Mouse (Mus musculus): ENCODE measurements around the gene Cacna1s.

DNA sequence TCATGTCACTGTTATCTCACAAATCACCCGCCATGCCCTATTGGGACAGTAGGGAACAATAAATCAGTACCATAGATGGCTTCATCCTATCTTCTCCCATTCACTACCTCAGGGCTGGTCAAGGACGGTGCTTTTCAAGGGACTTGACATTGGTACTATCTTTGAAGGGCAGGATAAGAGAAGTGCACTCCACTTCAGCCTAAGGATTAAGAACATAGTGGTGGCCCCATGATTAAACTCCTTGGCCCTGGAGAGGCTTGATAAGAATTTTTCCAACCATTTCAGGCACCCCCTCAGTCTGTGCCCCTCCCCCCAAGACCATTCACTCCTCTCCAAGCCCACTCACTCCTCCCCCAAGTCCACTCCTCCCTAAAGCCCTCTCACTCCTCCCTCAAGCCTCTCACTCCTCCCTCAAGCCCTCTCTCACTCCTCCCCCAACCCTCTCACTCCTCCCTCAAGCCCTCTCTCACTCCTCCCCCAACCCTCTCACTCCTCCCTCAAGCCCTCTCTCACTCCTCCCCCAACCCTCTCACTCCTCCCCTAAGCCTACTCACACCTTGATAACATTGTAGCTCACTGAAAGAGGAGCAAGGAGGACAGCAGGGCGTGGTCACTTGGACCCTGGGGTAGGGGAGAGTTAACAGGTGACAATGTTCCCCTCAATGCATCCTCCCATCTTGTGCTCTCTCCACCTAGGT lies 33.6 kb downstream of the Cacna1s start:
- TF ChIP-seq CTCF (IDR thresholded peaks at IDR 0.05; ENCODE audit: extremely low read depth, insufficient read length, insufficient replicate concordance, low read depth, low read length) (no peak), POLR2A (IDR thresholded peaks at IDR 0.05; ENCODE audit: low read depth, low read length) (no peak)

Measured in small intestine, adult 2 months (tissue).